Mouse (Mus musculus) brown adipose tissue, adult 24 weeks (tissue): ENCODE data around the gene Pafah1b2. TPM values are rescaled to one million over a fixed set of nuclear protein-coding genes. Genes with fewer than 3 reads are reported as not detected.

Experiments
- H3K27ac ChIP-seq: fragments of 200-500 bp; replicated peaks from 2 replicates; pipeline ENCODE4 v1.5.1; 2012; ENCODE audit warnings: low read depth, mild to moderate bottlenecking, low read length
- H3K4me1 ChIP-seq: fragments of 200-500 bp; 2 replicates; pipeline ENCODE4 v1.6.1; 2012; ENCODE audit warnings: low read length, mixed read lengths; ENCODE audit not compliant: control insufficient read depth, insufficient read depth, insufficient read length
- H3K4me3 ChIP-seq: fragments of 200-500 bp; 2 replicates; pipeline ENCODE4 v1.5.1; 2012; ENCODE audit warnings: low read depth, mild to moderate bottlenecking, low read length, moderate library complexity; ENCODE audit not compliant: insufficient read depth
- polyA plus RNA-seq: library from polyadenylated mRNA; stranded (reverse); fragments of >200 nt; gene quantifications from 2 replicates; pipeline ENCODE4 v1.2.4, GENCODE M21; 2012; ENCODE audit not compliant: missing spikeins, insufficient read depth, insufficient read length

Gene Pafah1b2
- polyA plus RNA-seq, 1 experiment = 43.8 TPM

DNA sequence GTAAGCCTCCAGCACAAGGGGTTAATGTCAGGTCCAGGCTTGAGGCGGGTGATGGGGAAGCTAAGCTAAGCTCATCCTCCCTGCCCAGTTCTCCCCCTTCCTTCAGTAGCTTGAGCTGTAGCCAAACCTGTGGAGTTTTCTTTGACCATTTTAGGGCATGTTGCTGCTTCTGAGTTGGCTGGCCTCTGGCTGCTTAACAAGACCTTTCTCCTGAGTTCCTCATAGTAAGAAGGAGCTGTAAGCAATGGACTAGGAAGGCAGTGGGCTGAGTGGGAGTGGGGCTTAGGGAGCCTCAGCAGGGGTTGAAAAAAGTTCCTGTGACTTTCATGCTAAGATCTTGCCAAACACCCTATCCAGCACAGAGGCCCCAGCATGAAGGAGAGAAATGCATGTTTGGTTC, 92.6 kb downstream of the Pafah1b2 start:
- no peak overlapping the region for H3K4me3 ChIP-seq
- peak overlapping the region; percentile 68 for H3K27ac ChIP-seq
- H3K4me1 ChIP-seq = peaks cover 6% of the 10 kb centered on the region; the same call in 1 of the 2 replicates

DNA sequence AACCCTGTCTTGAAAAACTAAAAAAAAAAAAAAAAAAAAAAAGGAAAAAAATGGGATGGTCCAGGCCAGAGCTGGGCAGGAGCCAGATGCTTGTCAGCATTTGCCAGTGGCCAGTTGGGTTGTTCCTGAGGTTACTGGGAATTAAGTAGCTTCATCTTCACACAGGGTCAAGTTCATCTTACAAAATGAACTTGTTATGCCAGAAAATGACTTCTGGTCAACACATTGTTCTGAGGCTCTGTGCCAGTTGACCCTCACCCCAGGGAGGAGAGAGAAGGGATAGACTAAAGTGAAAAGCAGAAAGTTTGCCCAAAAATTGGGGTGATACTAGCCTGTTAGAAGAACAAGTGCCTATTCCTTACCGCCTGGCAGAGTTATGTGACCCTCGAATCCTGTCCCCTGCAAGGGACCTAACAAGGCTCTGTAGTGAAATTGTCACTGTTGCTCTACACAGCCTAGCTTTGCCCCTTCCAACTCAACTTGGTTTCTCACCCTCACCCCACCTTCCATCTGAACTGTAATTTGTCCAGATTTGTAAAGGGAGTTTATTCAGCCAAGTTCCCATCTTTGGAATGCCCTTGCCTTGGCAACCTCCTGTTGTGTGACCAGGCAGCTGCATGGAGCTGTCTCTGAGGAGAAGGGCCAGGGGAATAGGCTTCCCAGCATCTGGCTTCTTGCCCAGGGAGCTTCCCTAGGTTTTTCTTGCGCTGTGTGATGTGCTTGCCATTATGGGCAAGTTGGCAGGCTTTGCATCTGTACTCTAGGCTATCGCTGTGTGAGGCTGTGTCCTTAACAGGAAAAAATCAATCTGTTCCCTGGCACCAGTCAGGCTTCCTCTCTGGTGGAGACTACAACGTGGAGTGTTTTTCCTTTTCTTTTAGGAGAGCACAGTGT, 95.2 kb downstream of the Pafah1b2 start:
- peaks cover 6% of the 10 kb centered on the region; the same call in 1 of the 2 replicates for H3K4me1 ChIP-seq
- H3K27ac ChIP-seq = peak overlapping the region; percentile 62
- H3K4me3 ChIP-seq = no peak overlapping the region

DNA sequence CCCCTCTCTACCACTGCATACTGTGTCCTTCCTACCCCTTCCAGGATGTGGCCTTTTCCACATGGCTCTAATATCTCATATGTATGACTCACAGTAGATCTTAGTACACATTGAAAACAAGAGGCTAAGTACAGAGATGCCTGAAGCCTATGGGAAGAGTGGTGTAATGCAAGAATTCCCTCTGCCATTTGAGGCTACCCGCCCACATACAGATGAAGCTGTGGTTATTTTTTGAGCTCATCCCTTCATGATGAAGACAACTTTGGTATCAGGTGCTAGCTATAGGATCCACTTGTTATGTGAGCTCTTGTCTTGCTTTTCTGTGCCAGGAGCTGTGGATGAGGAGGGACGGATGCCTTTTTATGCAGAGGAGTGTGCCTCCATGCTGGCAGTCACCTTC, 96.8 kb downstream of the Pafah1b2 start:
- Histone ChIP-seq H3K27ac (no peak overlapping the region), H3K4me3 (no peak overlapping the region), H3K4me1 (peaks cover 6% of the 10 kb centered on the region; the same call in 1 of the 2 replicates)

Other genes starting within 250 kb of the Pafah1b2 start
- gene Cep164, start 184.0 kb downstream of the Pafah1b2 start, polyA plus RNA-seq = 4.2 and 7.9 TPM in 2 replicates
- 8.6 and 9.3 TPM in 2 replicates for gene Bace1, start 174.1 kb downstream of the Pafah1b2 start, polyA plus RNA-seq
- gene Pcsk7, start 106.2 kb downstream of the Pafah1b2 start, polyA plus RNA-seq = 9.5 and 11.6 TPM in 2 replicates
- gene Rnf214, start 105.8 kb downstream of the Pafah1b2 start, polyA plus RNA-seq = 20.6 and 23.0 TPM in 2 replicates
- 17.2 and 26.0 TPM in 2 replicates for gene Tagln, start 76.6 kb downstream of the Pafah1b2 start, polyA plus RNA-seq
- gene Sidt2, start 57.4 kb downstream of the Pafah1b2 start, polyA plus RNA-seq = 19.6 and 42.1 TPM in 2 replicates
- 14.9 and 16.1 TPM in 2 replicates for gene Sik3, start 130 bp upstream of the Pafah1b2 start, polyA plus RNA-seq
- 6.7 TPM in 1 of 2 replicates, not detected in the other for gene Apoa1, start 215.9 kb upstream of the Pafah1b2 start, polyA plus RNA-seq
- 7.4 and 8.2 TPM in 2 replicates for gene Apoc3, start 222.9 kb upstream of the Pafah1b2 start, polyA plus RNA-seq
- gene Apoa4, start 228.0 kb upstream of the Pafah1b2 start, polyA plus RNA-seq = 1.7 TPM in 1 of 2 replicates, not detected in the other